Mouse (Mus musculus): ENCODE data around the gene AC124502.3. TPM values are rescaled to one million over a fixed set of nuclear protein-coding genes. Genes with fewer than 3 reads are reported as not detected.

AC124502.3 gene
- polyA plus RNA-seq, 1 experiment from 2014 or later, result 1.1 TPM

DNA sequence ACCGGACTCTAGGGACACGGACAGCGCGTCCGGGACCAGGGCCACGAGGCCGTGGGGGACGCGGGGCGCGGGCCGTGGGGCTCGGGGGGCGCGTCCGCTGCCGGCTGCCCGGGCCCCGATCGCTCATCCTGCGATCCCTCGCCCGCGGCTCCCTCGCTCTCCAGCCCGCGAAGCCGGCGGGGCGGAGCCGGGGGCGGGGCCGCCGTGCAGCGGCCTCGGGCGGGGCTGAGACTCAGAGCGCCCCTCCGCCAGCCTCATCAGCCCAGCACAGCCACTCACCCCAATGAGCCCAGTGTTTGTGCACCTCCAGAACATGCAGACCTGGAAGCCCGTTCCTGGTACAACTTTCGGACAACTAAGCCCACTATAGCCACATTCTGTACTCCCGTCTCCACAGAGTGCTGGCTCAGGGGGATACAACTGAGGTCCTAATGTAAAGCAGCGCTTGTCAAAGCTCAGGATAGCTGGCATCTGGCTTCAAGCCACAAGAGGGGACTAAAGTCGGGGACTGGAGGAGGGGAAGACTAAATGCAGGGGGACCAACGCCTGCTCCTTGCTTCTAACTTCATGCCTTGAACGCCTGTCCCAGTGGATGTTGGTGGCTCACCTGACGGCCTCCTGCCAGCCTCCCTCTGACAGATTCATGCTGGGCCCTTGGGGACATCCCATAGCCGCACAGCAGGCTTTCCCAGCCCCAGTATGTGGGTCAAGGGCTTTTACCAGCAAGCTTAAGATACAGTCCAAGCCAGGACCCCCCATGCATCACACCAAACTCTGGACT lies 59.9 kb downstream of the AC124502.3 start, which contains the start of gene Cnih2:
TSS of gene Cnih2 (minus strand) at position 159 of the 781 bp plus-strand sequence.
- H3K4me1 ChIP-seq (replicated peaks; ENCODE audit: control insufficient read depth, insufficient read depth, low read length), result peaks cover 17% of the 10 kb centered on the region
- DNase-seq (ENCODE audit: low spot score), result peak; percentile 73
- peaks cover 45% of the 10 kb centered on the region for H3K36me3 ChIP-seq (ENCODE audit: control insufficient read depth, insufficient read depth, low read length)
- H3K4me2 ChIP-seq (ENCODE audit: low read length), result peak within 1 kb of the TSS; percentile 100
- no peaks in the 10 kb centered on the region for H3K9me3 ChIP-seq (ENCODE audit: control insufficient read depth, low read length)
- peak within 1 kb of the TSS; percentile 68 for H3K9ac ChIP-seq (ENCODE audit: low read length)
- peak; percentile 71 for ATAC-seq (replicated peaks; ENCODE audit: low FRiP score, low TSS enrichment, low read depth)
- H3K27me3 ChIP-seq (replicated peaks; ENCODE audit: control insufficient read depth, insufficient read depth, low read length), result no peaks in the 10 kb centered on the region
- peak within 1 kb of the TSS; percentile 53 for H3K4me3 ChIP-seq (ENCODE audit: low read depth, low read length)
- peak within 1 kb of the TSS; percentile 16; the same call in 1 of the 2 replicates for H3K27ac ChIP-seq (ENCODE audit: low read depth)
- WGBS, result 4% methylated on average over 37 of the region's 48 CpGs

Other genes starting within 250 kb of the AC124502.3 start
- gene Rbm4, start 245.0 kb upstream of the AC124502.3 start, polyA plus RNA-seq (2014; fragmentation: Nextera tagmentation; extraction: Ambion mirVana), result 59.8 and 69.8 TPM in 2 replicates
- 25.7 and 29.0 TPM in 2 replicates for gene Gm21992, start 227.3 kb upstream of the AC124502.3 start, polyA plus RNA-seq (2014; fragmentation: Nextera tagmentation; extraction: Ambion mirVana)
- gene Rbm14, start 227.3 kb upstream of the AC124502.3 start, polyA plus RNA-seq (2014; fragmentation: Nextera tagmentation; extraction: Ambion mirVana), result 77.1 and 82.3 TPM in 2 replicates
- gene Ccs, start 199.6 kb upstream of the AC124502.3 start, polyA plus RNA-seq (2014; fragmentation: Nextera tagmentation; extraction: Ambion mirVana), result 48.8 and 49.3 TPM in 2 replicates
- 0.17 TPM in 1 of 2 replicates, not detected in the other for gene Ccdc87, start 199.5 kb upstream of the AC124502.3 start, polyA plus RNA-seq (2014; fragmentation: Nextera tagmentation; extraction: Ambion mirVana)
- 24.0 and 24.9 TPM in 2 replicates for gene Ctsf, start 183.8 kb upstream of the AC124502.3 start, polyA plus RNA-seq (2014; fragmentation: Nextera tagmentation; extraction: Ambion mirVana)
- 0.87 and 1.4 TPM in 2 replicates for gene Actn3, start 161.0 kb upstream of the AC124502.3 start, polyA plus RNA-seq (2014; fragmentation: Nextera tagmentation; extraction: Ambion mirVana)
- 9.7 and 10.9 TPM in 2 replicates for gene Zdhhc24, start 160.2 kb upstream of the AC124502.3 start, polyA plus RNA-seq (2014; fragmentation: Nextera tagmentation; extraction: Ambion mirVana)
- 3.2 and 5.2 TPM in 2 replicates for gene Bbs1, start 132.3 kb upstream of the AC124502.3 start, polyA plus RNA-seq (2014; fragmentation: Nextera tagmentation; extraction: Ambion mirVana)
- gene Dpp3, start 110.6 kb upstream of the AC124502.3 start, polyA plus RNA-seq (2014; fragmentation: Nextera tagmentation; extraction: Ambion mirVana), result 109 and 116 TPM in 2 replicates
- 2.2 and 2.5 TPM in 2 replicates for gene Peli3, start 95.8 kb upstream of the AC124502.3 start, polyA plus RNA-seq (2014; fragmentation: Nextera tagmentation; extraction: Ambion mirVana)
- gene Mrpl11, start 76.7 kb upstream of the AC124502.3 start, polyA plus RNA-seq (2014; fragmentation: Nextera tagmentation; extraction: Ambion mirVana), result 119 and 127 TPM in 2 replicates
- 0.31 and 0.42 TPM in 2 replicates for gene Npas4, start 48.6 kb upstream of the AC124502.3 start, polyA plus RNA-seq (2014; fragmentation: Nextera tagmentation; extraction: Ambion mirVana)
- 6.8 and 7.0 TPM in 2 replicates for gene Slc29a2, start 15.0 kb upstream of the AC124502.3 start, polyA plus RNA-seq (2014; fragmentation: Nextera tagmentation; extraction: Ambion mirVana)
- gene B4gat1, start 65 bp upstream of the AC124502.3 start, polyA plus RNA-seq (2014; fragmentation: Nextera tagmentation; extraction: Ambion mirVana), result 39.1 and 45.2 TPM in 2 replicates
- gene Brms1, start 2.5 kb downstream of the AC124502.3 start, polyA plus RNA-seq (2014; fragmentation: Nextera tagmentation; extraction: Ambion mirVana), result 49.6 and 50.8 TPM in 2 replicates
- 2.6 and 3.8 TPM in 2 replicates for gene Rin1, start 11.6 kb downstream of the AC124502.3 start, polyA plus RNA-seq (2014; fragmentation: Nextera tagmentation; extraction: Ambion mirVana)
- gene Cd248, start 29.2 kb downstream of the AC124502.3 start, polyA plus RNA-seq (2014; fragmentation: Nextera tagmentation; extraction: Ambion mirVana), result 69.8 and 70.2 TPM in 2 replicates
- 7.1 and 8.2 TPM in 2 replicates for gene Tmem151a, start 46.6 kb downstream of the AC124502.3 start, polyA plus RNA-seq (2014; fragmentation: Nextera tagmentation; extraction: Ambion mirVana)
- 111 and 114 TPM in 2 replicates for gene Yif1a, start 49.6 kb downstream of the AC124502.3 start, polyA plus RNA-seq (2014; fragmentation: Nextera tagmentation; extraction: Ambion mirVana)
- gene Cnih2, start 59.6 kb downstream of the AC124502.3 start, polyA plus RNA-seq (2014; fragmentation: Nextera tagmentation; extraction: Ambion mirVana), result 22.3 and 22.9 TPM in 2 replicates
- 246 and 252 TPM in 2 replicates for gene Rab1b, start 68.2 kb downstream of the AC124502.3 start, polyA plus RNA-seq (2014; fragmentation: Nextera tagmentation; extraction: Ambion mirVana)
- gene Klc2, start 79.7 kb downstream of the AC124502.3 start, polyA plus RNA-seq (2014; fragmentation: Nextera tagmentation; extraction: Ambion mirVana), result 16.8 and 19.0 TPM in 2 replicates
- 22.9 and 23.4 TPM in 2 replicates for gene Pacs1, start 234.2 kb downstream of the AC124502.3 start, polyA plus RNA-seq (2014; fragmentation: Nextera tagmentation; extraction: Ambion mirVana)

Data from intestine, embryonic 14.5 days (tissue).